Mouse (Mus musculus) brown adipose tissue, adult 24 weeks (tissue): ENCODE measurements around the gene Entpd8. TPM values are rescaled to one million over a fixed set of nuclear protein-coding genes. Genes with fewer than 3 reads are reported as not detected.

Experiments used
- H3K27ac ChIP-seq: fragments of 200-500 bp; replicated peaks from 2 replicates; pipeline ENCODE4 v1.5.1; 2012; ENCODE audit warnings: low read depth, mild to moderate bottlenecking, low read length
- H3K4me1 ChIP-seq: fragments of 200-500 bp; 2 replicates; pipeline ENCODE4 v1.6.1; 2012; ENCODE audit warnings: low read length, mixed read lengths; ENCODE audit not compliant: control insufficient read depth, insufficient read depth, insufficient read length
- H3K4me3 ChIP-seq: fragments of 200-500 bp; 2 replicates; pipeline ENCODE4 v1.5.1; 2012; ENCODE audit warnings: low read depth, mild to moderate bottlenecking, low read length, moderate library complexity; ENCODE audit not compliant: insufficient read depth
- polyA plus RNA-seq: library from polyadenylated mRNA; stranded (reverse); fragments of >200 nt; gene quantifications from 2 replicates; pipeline ENCODE4 v1.2.4, GENCODE M21; 2012; ENCODE audit not compliant: missing spikeins, insufficient read depth, insufficient read length

Gene Entpd8
- not detected in 2 replicates for polyA plus RNA-seq

- no peak within 1 kb of the TSS for H3K27ac ChIP-seq
- no peaks in the 10 kb centered on the region for H3K4me1 ChIP-seq
- H3K4me3 ChIP-seq, result no peak within 1 kb of the TSS
Observed at GRCm38 (mm10) chr2:25080076-25080475, at the start of gene Entpd8. Entpd8 (plus strand) TSS chr2:25080304.

GRCm38 (mm10) chr2:25034994-25035393 is 45.1 kb upstream of the Entpd8 start:
- no peaks in the 10 kb centered on the region for H3K4me1 ChIP-seq
- no peak overlapping the region for H3K27ac ChIP-seq
- H3K4me3 ChIP-seq, result no peak overlapping the region

GRCm38 (mm10) chr2:25040089-25040488 is 40.0 kb upstream of the Entpd8 start:
- Histone ChIP-seq H3K4me3 (no peak overlapping the region), H3K4me1 (no peaks in the 10 kb centered on the region), H3K27ac (no peak overlapping the region)

GRCm38 (mm10) chr2:25050921-25051320 is 29.2 kb upstream of the Entpd8 start:
- H3K4me3 ChIP-seq, result no peak overlapping the region
- H3K27ac ChIP-seq, result no peak overlapping the region
- peaks cover 5% of the 10 kb centered on the region for H3K4me1 ChIP-seq

- Histone ChIP-seq H3K4me1 (peaks cover 5% of the 10 kb centered on the region), H3K4me3 (no peak overlapping the region), H3K27ac (no peak overlapping the region)
Observed at GRCm38 (mm10) chr2:25051450-25051849, 28.7 kb upstream of the Entpd8 start.

- peaks cover 5% of the 10 kb centered on the region for H3K4me1 ChIP-seq
- H3K27ac ChIP-seq, result no peak overlapping the region
- H3K4me3 ChIP-seq, result no peak overlapping the region
Observed at GRCm38 (mm10) chr2:25053101-25053500, 27.0 kb upstream of the Entpd8 start.

GRCm38 (mm10) chr2:25054221-25055067 is 25.7 kb upstream of the Entpd8 start, which contains the start of gene Nsmf:
Nsmf (plus strand) TSS chr2:25054355.
- H3K27ac ChIP-seq, result no peak within 1 kb of the TSS
- H3K4me3 ChIP-seq, result peak within 1 kb of the TSS; percentile 80
- H3K4me1 ChIP-seq, result peaks cover 5% of the 10 kb centered on the region

GRCm38 (mm10) chr2:25055068-25055405 is 25.1 kb upstream of the Entpd8 start:
- Histone ChIP-seq H3K4me3 (peak overlapping the region; percentile 80), H3K4me1 (peaks cover 5% of the 10 kb centered on the region), H3K27ac (no peak overlapping the region)

GRCm38 (mm10) chr2:25055409-25056155 is 24.5 kb upstream of the Entpd8 start:
- Histone ChIP-seq H3K4me1 (peaks cover 5% of the 10 kb centered on the region), H3K4me3 (peak overlapping the region; percentile 80; the same call in 1 of the 2 replicates), H3K27ac (no peak overlapping the region)

GRCm38 (mm10) chr2:25058926-25059325 is 21.2 kb upstream of the Entpd8 start:
- no peak overlapping the region for H3K27ac ChIP-seq
- no peak overlapping the region for H3K4me3 ChIP-seq
- H3K4me1 ChIP-seq, result peaks cover 5% of the 10 kb centered on the region

- Histone ChIP-seq H3K4me1 (no peaks in the 10 kb centered on the region), H3K4me3 (no peak overlapping the region), H3K27ac (no peak overlapping the region)
Observed at GRCm38 (mm10) chr2:25063523-25063922, 16.6 kb upstream of the Entpd8 start.

- H3K27ac ChIP-seq, result no peak overlapping the region
- H3K4me1 ChIP-seq, result no peaks in the 10 kb centered on the region
- no peak overlapping the region for H3K4me3 ChIP-seq
Observed at GRCm38 (mm10) chr2:25064285-25064684, 15.8 kb upstream of the Entpd8 start.

- Histone ChIP-seq H3K4me1 (no peaks in the 10 kb centered on the region), H3K27ac (no peak overlapping the region)
Observed at GRCm38 (mm10) chr2:25065537-25065936, 14.6 kb upstream of the Entpd8 start.

GRCm38 (mm10) chr2:25066552-25066951 is 13.6 kb upstream of the Entpd8 start:
- Histone ChIP-seq H3K4me3 (no peak overlapping the region), H3K4me1 (no peaks in the 10 kb centered on the region), H3K27ac (no peak overlapping the region)

More at GRCm38 (mm10) chr2:25065537-25065936, 14.6 kb upstream of the Entpd8 start:
- H3K4me3 ChIP-seq, result no peak overlapping the region

- Histone ChIP-seq H3K4me3 (no peak overlapping the region), H3K27ac (no peak overlapping the region), H3K4me1 (no peaks in the 10 kb centered on the region)
Observed at GRCm38 (mm10) chr2:25069537-25069936, 10.6 kb upstream of the Entpd8 start.
